Mouse (Mus musculus) hindbrain, postnatal 0 days (tissue): ENCODE results near the gene En2. TPM values are rescaled to one million over a fixed set of nuclear protein-coding genes. Genes with fewer than 3 reads are reported as not detected.
A peak's percentile ranks its signal among the peaks of the same experiment; 100 is the strongest.

ENCODE experiments used
- ATAC-seq: fragments of 200-750 bp; cut with Nextera tagmentation; 2 replicates; pipeline ENCODE4 v1.8.0; 2017; ENCODE audit warnings: mild to moderate bottlenecking, moderate TSS enrichment, moderate library complexity
- DNase-seq: peaks from one replicate; pipeline ENCODE4 v3.0.0-alpha.2; 2015; ENCODE audit warnings: low spot score
- H3K27ac ChIP-seq: fragments of 300-500 bp; sonication (generic); 2 replicates; pipeline ENCODE4 v1.5.1; 2014; ENCODE audit warnings: mild to moderate bottlenecking
- H3K27me3 ChIP-seq: fragments of 300-500 bp; sonication (generic); 2 replicates; pipeline ENCODE4 v1.6.1; 2014; ENCODE audit warnings: low read length, mixed read lengths; ENCODE audit not compliant: insufficient read depth
- H3K36me3 ChIP-seq: fragments of 300-500 bp; sonication (generic); 2 replicates; pipeline ENCODE4 v1.6.1; 2014; ENCODE audit warnings: low read length, mixed read lengths; ENCODE audit not compliant: insufficient read depth
- H3K4me1 ChIP-seq: fragments of 300-500 bp; sonication (generic); 2 replicates; pipeline ENCODE4 v1.6.1; 2014; ENCODE audit warnings: antibody characterized with exemption, low read length, mixed read lengths; ENCODE audit not compliant: insufficient read depth
- H3K4me2 ChIP-seq: fragments of 300-500 bp; sonication (generic); 2 replicates; pipeline ENCODE4 v1.6.1; 2014; ENCODE audit warnings: low read depth, mild to moderate bottlenecking, low read length, moderate library complexity, mixed read lengths
- H3K4me3 ChIP-seq: fragments of 300-500 bp; sonication (generic); 2 replicates; pipeline ENCODE4 v1.5.1; 2014; ENCODE audit warnings: low read length
- H3K9ac ChIP-seq: fragments of 300-500 bp; sonication (generic); replicated peaks from 2 replicates; pipeline ENCODE4 v1.6.1; 2014; ENCODE audit warnings: mild to moderate bottlenecking, low read length, moderate library complexity, mixed read lengths
- H3K9me3 ChIP-seq: fragments of 300-500 bp; sonication (generic); 2 replicates; pipeline ENCODE4 v1.6.1; 2016; ENCODE audit warnings: low read length, mixed read lengths
- CTCF ChIP-seq: IDR thresholded peaks from 2 replicates; pipeline ENCODE4 v1.5.1; 2016; ENCODE audit warnings: antibody characterized with exemption, control low read depth, low read depth
- WGBS: fragments of 180-500 bp; shearing (Covaris S2); extraction: QIAGEN DNeasy Blood & Tissue Kit; methylation state at CpG from one replicate; pipeline ENCODE4 v1.1.7; 2014; 5-methylcytosine and 5-hydroxymethylcytosine counted together
- polyA plus RNA-seq: library from polyadenylated mRNA; unstranded; fragments of >200 nt; fragmentation: Nextera tagmentation; extraction: Ambion mirVana; gene quantifications from 2 replicates; pipeline ENCODE4 v1.2.1, GENCODE M21; 2015
- total RNA-seq: library from RNA; depleted of rRNA; stranded (reverse); fragments of >200 nt; gene quantifications from 2 replicates; pipeline ENCODE4 v1.2.3, GENCODE M21; 2014

The En2 gene
- total and polyA plus RNA-seq, 2 experiments from 2014 or later: 1.1 to 33.8 TPM

DNA sequence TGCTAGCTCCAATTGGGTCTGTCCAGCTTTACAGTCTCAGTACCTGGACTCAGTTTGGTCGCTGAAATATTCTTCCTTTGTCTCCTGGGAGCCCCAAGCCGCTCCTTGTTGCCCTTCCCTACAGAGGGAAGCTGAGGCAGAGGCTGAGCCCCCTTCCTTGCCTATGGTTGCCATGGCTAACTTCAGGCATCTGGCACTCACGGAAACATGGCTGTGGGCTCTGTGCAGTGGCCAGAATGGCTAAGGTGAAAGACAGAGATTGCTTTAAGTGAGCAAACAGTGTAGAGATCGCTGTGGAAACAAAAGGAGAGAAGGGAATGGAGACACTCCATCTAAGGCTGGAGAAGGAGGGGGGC lies 26.6 kb downstream of the En2 start:
- Histone ChIP-seq H3K4me3 (no peak overlapping the region), H3K9me3 (no peaks in the 10 kb centered on the region), H3K27ac (peak overlapping the region; percentile 36; the same call in 1 of the 2 replicates), H3K27me3 (no peaks in the 10 kb centered on the region), H3K4me2 (no peak overlapping the region), H3K36me3 (no peaks in the 10 kb centered on the region), H3K9ac (peak overlapping the region; percentile 24; the same call in 1 of the 2 replicates), H3K4me1 (peaks cover 15% of the 10 kb centered on the region)
- 0 out of 2 replicates have a peak, but pooled peaks have one; percentile 9 for ATAC-seq
- no peak for DNase-seq
- WGBS: 17% methylated on average over 4 of the region's 4 CpGs
- TF ChIP-seq CTCF: no peak

DNA sequence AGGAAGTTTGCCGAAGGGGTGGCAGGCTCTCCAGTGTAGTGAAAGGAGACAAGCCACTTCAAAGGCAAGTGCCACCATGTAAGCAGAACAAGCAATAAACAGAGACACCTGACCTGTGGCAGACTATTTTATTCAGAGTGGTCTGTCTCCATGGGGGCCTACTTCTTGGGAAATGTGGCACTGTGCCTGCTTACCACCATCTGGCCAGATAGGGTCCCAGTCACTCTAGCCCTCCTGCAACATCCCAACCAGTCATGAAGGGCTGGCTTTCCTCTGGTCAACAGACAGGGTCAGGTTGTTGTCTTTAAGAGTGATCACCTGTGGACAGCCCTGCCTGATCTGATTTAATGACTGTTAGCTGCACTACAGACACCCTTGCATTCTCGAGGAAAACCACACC lies 30.0 kb downstream of the En2 start:
- no peak overlapping the region for H3K4me2 ChIP-seq
- no peak for DNase-seq
- no peak for ATAC-seq

DNA sequence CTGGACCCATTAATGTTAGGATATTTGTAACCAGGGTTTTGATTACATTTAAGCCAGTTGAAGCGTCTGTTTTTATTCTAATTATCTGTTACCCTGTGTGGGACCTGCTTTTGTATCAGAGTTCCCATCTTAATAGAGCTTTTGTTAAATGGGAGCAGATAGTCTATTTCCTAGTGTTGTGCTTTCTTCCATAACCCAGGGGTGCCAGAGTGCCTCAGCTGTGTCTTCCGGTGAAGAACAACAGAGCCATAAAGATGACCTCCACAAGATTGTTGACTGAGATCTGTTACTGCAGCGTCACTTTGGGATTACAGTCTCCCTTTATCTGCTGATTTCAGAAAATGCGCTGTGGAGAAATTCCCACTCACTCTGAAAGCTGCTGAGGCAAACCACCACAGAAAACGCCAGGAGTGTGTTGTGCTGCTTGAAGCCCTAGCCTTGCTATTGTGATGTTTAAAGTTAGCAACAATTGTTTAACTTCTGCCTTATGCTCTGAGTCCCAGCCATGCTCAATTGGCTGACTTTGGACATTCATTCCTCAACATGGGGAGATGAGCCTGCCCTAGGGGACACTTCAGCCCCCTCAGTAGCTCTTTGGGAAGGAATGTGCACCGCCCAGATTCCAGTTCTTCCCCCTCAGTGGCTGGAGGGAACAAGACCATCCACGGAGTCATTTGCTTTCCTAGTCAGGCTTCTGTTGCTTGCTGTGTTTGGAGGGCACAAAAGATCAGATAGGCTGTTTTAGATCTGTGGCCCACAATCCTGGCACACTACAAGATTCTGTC lies 33.8 kb downstream of the En2 start:
- Histone ChIP-seq H3K36me3 (no peaks in the 10 kb centered on the region), H3K9ac (no peak overlapping the region), H3K4me2 (no peak overlapping the region), H3K9me3 (no peaks in the 10 kb centered on the region), H3K4me3 (no peak overlapping the region), H3K4me1 (no peaks in the 10 kb centered on the region), H3K27ac (no peak overlapping the region), H3K27me3 (no peaks in the 10 kb centered on the region)
- no peak for ATAC-seq
- no peak for DNase-seq
- TF ChIP-seq CTCF: no peak
- WGBS: 40% methylated on average over 7 of the region's 7 CpGs

More for the DNA sequence above, 30.0 kb downstream of the En2 start:
- WGBS: 54% methylated on average over 2 of the region's 2 CpGs
- no peak overlapping the region for H3K4me3 ChIP-seq
- H3K27me3 ChIP-seq: no peaks in the 10 kb centered on the region
- H3K36me3 ChIP-seq: no peaks in the 10 kb centered on the region
- H3K9me3 ChIP-seq: no peaks in the 10 kb centered on the region
- no peak overlapping the region for H3K27ac ChIP-seq
- no peak for TF ChIP-seq CTCF
- H3K9ac ChIP-seq: no peak overlapping the region
- H3K4me1 ChIP-seq: peaks cover 15% of the 10 kb centered on the region

DNA sequence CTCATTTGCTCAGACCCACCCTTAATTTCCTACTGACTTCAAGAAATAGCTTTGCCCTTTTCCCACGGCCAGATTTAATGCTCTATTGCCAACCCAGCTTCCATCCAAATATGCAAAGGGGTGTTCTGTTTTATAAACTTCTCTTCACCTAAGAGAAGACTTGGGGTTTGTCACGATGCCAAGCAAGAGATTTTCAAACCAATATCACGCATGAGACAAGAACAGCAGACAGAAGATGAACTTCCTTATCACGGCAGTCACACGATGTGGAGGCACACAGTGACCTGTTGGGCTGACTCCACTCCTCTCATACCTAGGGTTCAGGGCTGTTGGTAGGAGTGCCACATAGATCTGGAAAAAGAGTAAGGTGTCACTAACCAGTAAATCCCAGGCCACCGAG lies 37.6 kb downstream of the En2 start:
- Histone ChIP-seq H3K4me1 (no peaks in the 10 kb centered on the region), H3K9me3 (no peaks in the 10 kb centered on the region), H3K9ac (no peak overlapping the region), H3K27ac (no peak overlapping the region), H3K4me2 (no peak overlapping the region), H3K27me3 (no peaks in the 10 kb centered on the region), H3K4me3 (no peak overlapping the region), H3K36me3 (no peaks in the 10 kb centered on the region)
- no peak for TF ChIP-seq CTCF
- ATAC-seq: no peak
- no peak for DNase-seq
- 73% methylated on average over 6 of the region's 6 CpGs for WGBS

DNA sequence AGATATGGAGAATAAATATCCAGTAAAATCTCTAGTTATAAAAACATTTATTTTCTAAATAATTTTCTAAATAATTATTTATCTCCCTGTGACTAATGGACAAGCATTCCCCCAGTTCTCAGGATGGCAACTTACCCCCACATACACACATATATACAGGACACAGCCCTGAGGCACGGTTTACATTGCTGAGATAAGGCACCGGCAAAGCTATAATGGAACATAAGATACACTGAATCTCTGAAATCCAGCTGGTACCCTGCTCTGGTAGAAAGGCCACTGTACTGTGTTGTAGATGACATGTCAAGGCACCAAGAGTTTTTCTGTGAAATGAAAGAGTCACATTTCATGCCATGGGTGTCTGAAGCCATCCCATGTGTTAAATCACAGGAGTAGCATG lies 39.2 kb downstream of the En2 start:
- no peak overlapping the region for H3K9ac ChIP-seq
- H3K27me3 ChIP-seq: peaks cover 3% of the 10 kb centered on the region; the same call in 1 of the 2 replicates
- H3K9me3 ChIP-seq: no peaks in the 10 kb centered on the region
- no peak for ATAC-seq
- H3K4me1 ChIP-seq: no peaks in the 10 kb centered on the region
- 81% methylated on average over 2 of the region's 2 CpGs for WGBS
- H3K4me2 ChIP-seq: no peak overlapping the region
- no peak overlapping the region for H3K4me3 ChIP-seq
- no peak overlapping the region for H3K27ac ChIP-seq
- H3K36me3 ChIP-seq: no peaks in the 10 kb centered on the region
- DNase-seq: no peak
- TF ChIP-seq CTCF: no peak

DNA sequence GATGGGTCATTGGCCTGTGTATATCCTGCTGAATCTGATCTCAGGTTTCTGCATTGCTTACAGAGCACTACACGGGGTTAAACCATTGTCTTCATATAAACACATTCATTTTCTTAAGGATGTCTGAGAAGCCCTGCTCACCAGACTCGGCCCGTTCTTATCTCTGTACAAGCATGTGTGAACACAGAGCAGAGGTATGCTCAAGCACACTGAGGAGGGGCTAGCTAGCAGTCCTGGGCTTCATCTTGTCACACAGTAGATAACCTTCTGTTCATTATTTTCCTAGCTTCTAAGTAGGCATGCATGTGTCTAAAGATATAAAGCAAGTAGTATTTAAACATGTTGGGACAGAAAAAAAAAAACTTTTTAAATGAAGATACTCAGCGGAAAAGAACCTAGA lies 41.0 kb downstream of the En2 start:
- no peaks in the 10 kb centered on the region for H3K9me3 ChIP-seq
- DNase-seq (no peak), ATAC-seq (no peak)
- H3K4me3 ChIP-seq: no peak overlapping the region
- no peak overlapping the region for H3K27ac ChIP-seq
- H3K27me3 ChIP-seq: peaks cover 12% of the 10 kb centered on the region; the same call in 1 of the 2 replicates
- H3K4me2 ChIP-seq: peak overlapping the region; percentile 21; the same call in 1 of the 2 replicates
- H3K9ac ChIP-seq: no peak overlapping the region
- H3K36me3 ChIP-seq: no peaks in the 10 kb centered on the region
- no peaks in the 10 kb centered on the region for H3K4me1 ChIP-seq
- 62% methylated on average over 4 of the region's 4 CpGs for WGBS
- TF ChIP-seq CTCF: no peak

DNA sequence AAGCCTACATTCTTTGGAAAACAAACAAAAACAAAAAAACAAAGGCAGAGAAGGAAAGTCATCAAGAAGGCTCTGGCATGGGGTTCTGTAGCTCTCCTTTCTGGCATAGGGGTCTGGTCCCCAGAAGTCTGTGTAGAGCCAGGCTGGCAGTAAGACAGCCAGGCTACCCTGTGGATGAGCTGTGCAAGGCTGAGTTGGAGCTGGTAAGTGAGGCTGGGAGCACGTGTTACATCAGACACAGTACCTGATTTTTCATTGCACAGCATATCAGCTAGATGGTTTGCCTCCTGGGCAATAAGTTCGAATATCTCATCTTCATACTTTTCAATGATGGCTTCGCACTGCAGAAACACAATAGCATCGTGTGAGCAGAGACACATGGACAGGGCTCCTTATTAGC lies 41.5 kb downstream of the En2 start:
- Histone ChIP-seq H3K27me3 (peaks cover 12% of the 10 kb centered on the region; the same call in 1 of the 2 replicates), H3K36me3 (no peaks in the 10 kb centered on the region), H3K9ac (no peak overlapping the region), H3K4me1 (no peaks in the 10 kb centered on the region), H3K4me3 (no peak overlapping the region), H3K4me2 (peak overlapping the region; percentile 21; the same call in 1 of the 2 replicates), H3K9me3 (no peaks in the 10 kb centered on the region), H3K27ac (no peak overlapping the region)
- WGBS: 56% methylated on average over 4 of the region's 4 CpGs
- TF ChIP-seq CTCF: no peak
- ATAC-seq (no peak), DNase-seq (no peak)
